Mouse (Mus musculus) ES-E14 (cell line): ENCODE results near the gene Psg18.

ENCODE experiments used
- CHD2 ChIP-seq: IDR thresholded peaks from 2 replicates; pipeline ENCODE4 v1.6.1; 2014; ENCODE audit warnings: mild to moderate bottlenecking, low read depth, low read length, inconsistent platforms
- HCFC1 ChIP-seq: IDR thresholded peaks from 2 replicates; pipeline ENCODE4 v1.6.1; 2012; ENCODE audit warnings: low read length, inconsistent platforms, borderline replicate concordance; ENCODE audit not compliant: insufficient read depth

DNA sequence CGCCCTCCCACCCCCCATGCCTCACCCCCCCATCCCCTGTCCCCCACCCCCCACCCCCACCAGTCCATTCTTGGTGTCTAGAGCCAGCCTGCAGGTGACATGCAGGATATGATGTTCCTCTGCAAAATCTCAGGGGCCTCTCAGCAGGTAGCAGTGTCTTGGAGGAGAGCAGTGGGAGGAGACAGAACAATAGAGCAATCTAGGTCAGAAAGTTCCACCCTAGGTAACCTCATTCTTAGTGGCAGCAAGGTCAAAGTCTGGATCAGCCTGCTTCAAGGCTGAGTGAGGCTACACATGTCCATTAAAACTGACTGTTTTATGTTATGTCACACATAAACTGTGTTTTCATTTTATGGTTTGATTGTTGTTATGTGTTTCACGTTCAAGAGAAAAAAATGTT, 23.5 kb upstream of the Psg18 start:
- TF ChIP-seq HCFC1 = no peak
- no peak for TF ChIP-seq CHD2
